8 mouse cellular contexts compared by ENCODE assay signal in genomic region chr15:86213753-86214548, GRCm38 (mm10). TPM values are rescaled to one million over a fixed set of nuclear protein-coding genes. Genes with fewer than 3 reads are reported as not detected.
A peak's percentile ranks its signal among the peaks of the same experiment; 100 is the strongest.
DNase-seq lines count a peak whose midpoint lies in the region; ATAC-seq lines count a peak whose summit lies in the region.

Gene Tbc1d22a, plus strand, starts transcription at chr15:86214459.

- intact Hi-C loops in gastrocnemius, postnatal 14 days (cut with DNase I; ENCODE audit: low total_unique reads), result no loop called here
- intact Hi-C loops in left cerebral cortex, postnatal 10 days (cut with DNase I), result no loop called here

- DNase-seq in adipocyte (ENCODE audit: low spot score), result peak; percentile 93
- DNase-seq in embryo, embryonic 10 days (ENCODE audit: low spot score), result peak; percentile 98
- DNase-seq in gastrocnemius, postnatal 14 days, result peak; percentile 91
- peak; percentile 91 to 95 for DNase-seq in left cerebral cortex, postnatal 10 days (ENCODE audit: extremely low spot score in 1 of 2, low spot score in 2 of 2)
- peak; percentile 93 for DNase-seq in right cerebral cortex, postnatal 25 days
- peak; percentile 85 to 92 for DNase-seq in urinary bladder, postnatal 4 days (ENCODE audit: low spot score in 2 of 2)

- ATAC-seq in inflammation-experienced regulatory T-cells, adult 6 months, result peak; percentile 94
- peak; percentile 95 for ATAC-seq in megakaryocyte-erythroid progenitor cell, adult 5-6 weeks (replicated peaks; ENCODE audit: low FRiP score, low TSS enrichment, poor library complexity, severe bottlenecking)

RNA-seq across cellular contexts. Expression of gene Tbc1d22a, which starts in this region (rescaled TPM):
- total RNA-seq in gastrocnemius, postnatal 14 days (2021), result 10 to 100 TPM; 10.4 to 11.9 TPM
- 10 to 100 TPM; 10.6 to 12.5 (median 11.6) TPM for polyA plus RNA-seq in inflammation-experienced regulatory T-cells, adult 6 months (2017; shearing (Covaris generic))
- total RNA-seq in left cerebral cortex, postnatal 10 days (2021), result 10 to 100 TPM; 19.6 to 20.4 TPM
- total RNA-seq in megakaryocyte-erythroid progenitor cell, adult 5-6 weeks (2014; fragmentation: Nextera tagmentation), result 13.0 and 13.7 TPM in 2 replicates
- total RNA-seq in megakaryocyte-erythroid progenitor cell, adult 5-6 weeks (2017), result 12.5 and 13.5 TPM in 2 replicates

Comparison
In these comparisons a context has a peak if more than half of its experiments do, and no peak if none do; other contexts are left out.
1. Peak in every context shown above with its lines: DNase-seq and ATAC-seq.